Mouse (Mus musculus) C2C12 (cell line): ENCODE measurements around the gene Rccd1. TPM values are rescaled to one million over a fixed set of nuclear protein-coding genes. Genes with fewer than 3 reads are reported as not detected.

Experiments used
- H3K27me3 ChIP-seq: one replicate; pipeline ENCODE4 v1.6.1; 2011; ENCODE audit not compliant: control insufficient read depth, insufficient read depth, insufficient read length
- H3K36me3 ChIP-seq: one replicate; pipeline ENCODE4 v1.6.1; 2011; ENCODE audit not compliant: control insufficient read depth, insufficient read depth
- H3K4me3 ChIP-seq: one replicate; pipeline ENCODE4 v1.5.1; 2011; ENCODE audit warnings: mild to moderate bottlenecking, control low read depth; ENCODE audit not compliant: poor library complexity, insufficient read depth, severe bottlenecking
- H3K79me2 ChIP-seq: one replicate; pipeline ENCODE4 v1.6.1; 2011; ENCODE audit not compliant: control insufficient read depth, insufficient read depth
- H3K79me3 ChIP-seq: one replicate; pipeline ENCODE4 v1.6.1; 2011; ENCODE audit warnings: low read depth, control low read depth
- H3ac ChIP-seq: one replicate; pipeline ENCODE3; 2011; ENCODE audit warnings: low read depth; ENCODE audit not compliant: control insufficient read depth, insufficient read length
- CEBPB ChIP-seq: IDR thresholded peaks from one replicate; pipeline ENCODE4 v1.6.1; 2011; ENCODE audit warnings: low read depth, mild to moderate bottlenecking, control low read depth, moderate library complexity
- CTCF ChIP-seq: IDR thresholded peaks from one replicate; pipeline ENCODE4 v1.5.1; 2011; ENCODE audit not compliant: control insufficient read depth, insufficient read depth, insufficient read length
- FOSL1 ChIP-seq: IDR thresholded peaks from one replicate; pipeline ENCODE4 v1.8.0; 2011; ENCODE audit warnings: mild to moderate bottlenecking, low read length; ENCODE audit not compliant: poor library complexity, insufficient read depth, severe bottlenecking
- MAX ChIP-seq: IDR thresholded peaks from one replicate; pipeline ENCODE4 v1.6.1; 2011; ENCODE audit warnings: mild to moderate bottlenecking, control low read depth
- MYOD1 ChIP-seq: IDR thresholded peaks from one replicate; pipeline ENCODE4 v1.6.1; 2011; ENCODE audit warnings: low read depth; ENCODE audit not compliant: control insufficient read depth, insufficient read length
- MYOG ChIP-seq: IDR thresholded peaks from one replicate; pipeline ENCODE4 v1.6.1; 2011; ENCODE audit not compliant: control insufficient read depth, insufficient read length; ENCODE audit errors: extremely low read depth
- USF1 ChIP-seq: IDR thresholded peaks from one replicate; pipeline ENCODE4 v1.6.1; 2011; ENCODE audit warnings: low read depth, mild to moderate bottlenecking, control low read depth, moderate library complexity
- polyA plus RNA-seq: library from polyadenylated mRNA; unstranded; fragments of >200 nt; fragmentation: generic; extraction: Trizol; gene quantifications from one replicate; pipeline ENCODE4 v1.2.1, GENCODE M21; 2012; ENCODE audit warnings: missing spikeins

Rccd1 gene
- polyA plus RNA-seq, 1 experiment, result 7.0 TPM

- H3K36me3 ChIP-seq, result peaks cover 94% of the 10 kb centered on the region
- H3K27me3 ChIP-seq, result no peaks in the 10 kb centered on the region
- TF ChIP-seq MYOG (no peak), FOSL1 (no peak), CEBPB (no peak), MAX (no peak), CTCF (no peak), MYOD1 (no peak)
- H3K79me3 ChIP-seq, result peaks cover 6% of the 10 kb centered on the region
- no peak overlapping the region for H3K4me3 ChIP-seq
- H3ac ChIP-seq, result no peak overlapping the region
- peaks cover 8% of the 10 kb centered on the region for H3K79me2 ChIP-seq
These were observed 16.5 kb downstream of the Rccd1 start for GRCm38 (mm10) chr7:80307766-80308165.

DNA sequence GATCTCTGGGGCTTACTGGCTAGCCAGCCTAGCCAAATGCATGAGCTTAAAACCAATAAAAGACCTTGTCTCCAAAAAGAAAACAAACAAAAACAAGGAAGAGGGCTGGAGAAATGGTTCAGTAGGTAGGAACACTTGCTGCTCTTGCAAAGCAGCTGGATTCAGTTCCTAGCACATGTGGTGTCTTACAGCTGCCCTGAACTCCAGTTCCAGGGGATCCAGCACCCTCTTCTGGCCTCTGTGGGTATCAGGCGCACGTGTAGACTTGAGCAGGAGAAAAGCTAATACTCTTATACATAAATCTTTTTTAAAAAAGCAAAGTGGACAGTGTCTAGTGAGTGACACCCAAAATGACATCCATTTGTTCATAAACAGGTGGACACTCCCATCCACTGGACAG lies 22.7 kb downstream of the Rccd1 start:
- Histone ChIP-seq H3K36me3 (peaks cover 62% of the 10 kb centered on the region), H3ac (no peak overlapping the region), H3K4me3 (no peak overlapping the region), H3K79me3 (peaks cover 39% of the 10 kb centered on the region), H3K79me2 (peaks cover 71% of the 10 kb centered on the region), H3K27me3 (no peaks in the 10 kb centered on the region)
- no peak for TF ChIP-seq USF1
- no peak for TF ChIP-seq CEBPB

DNA sequence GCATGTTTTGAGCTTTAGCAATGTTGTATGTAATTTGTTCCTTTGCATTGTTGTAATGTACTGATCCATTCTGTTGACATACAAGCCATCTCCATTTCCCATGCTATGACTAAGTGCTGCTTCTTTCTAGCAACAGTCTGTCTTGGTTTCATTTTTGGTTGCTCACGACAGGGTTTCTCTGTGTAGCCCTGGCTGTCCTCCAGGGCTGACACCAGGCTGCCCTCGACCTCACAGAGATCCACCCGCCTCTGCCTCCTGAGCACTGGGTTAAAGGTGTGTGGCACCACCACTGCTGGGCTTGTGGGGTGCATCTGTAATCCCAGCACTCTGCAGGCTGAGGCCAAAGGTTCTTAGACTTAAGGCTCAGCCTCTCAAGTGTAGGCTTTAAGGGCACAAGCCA lies 24.7 kb downstream of the Rccd1 start:
- no peak overlapping the region for H3ac ChIP-seq
- TF ChIP-seq FOSL1, result no peak
- no peak for TF ChIP-seq CEBPB
- no peak for TF ChIP-seq MYOD1
- TF ChIP-seq MAX, result no peak
- TF ChIP-seq CTCF, result no peak
- TF ChIP-seq USF1, result no peak
- no peak for TF ChIP-seq MYOG
- peaks cover 90% of the 10 kb centered on the region for H3K79me2 ChIP-seq
- H3K36me3 ChIP-seq, result peaks cover 43% of the 10 kb centered on the region
- H3K79me3 ChIP-seq, result peaks cover 56% of the 10 kb centered on the region
- H3K27me3 ChIP-seq, result no peaks in the 10 kb centered on the region
- no peak overlapping the region for H3K4me3 ChIP-seq

- Histone ChIP-seq H3K79me2 (peaks cover 95% of the 10 kb centered on the region), H3K79me3 (peaks cover 54% of the 10 kb centered on the region), H3K27me3 (no peaks in the 10 kb centered on the region), H3K4me3 (no peak overlapping the region), H3K36me3 (peaks cover 35% of the 10 kb centered on the region), H3ac (no peak overlapping the region)
- TF ChIP-seq FOSL1 (peak; percentile 64), MYOD1 (no peak), MAX (no peak), USF1 (no peak), MYOG (no peak), CTCF (no peak), CEBPB (no peak)
These were observed 25.5 kb downstream of the Rccd1 start for GRCm38 (mm10) chr7:80298754-80299153.

GRCm38 (mm10) chr7:80297041-80297440 lies 27.2 kb downstream of the Rccd1 start:
- Histone ChIP-seq H3K79me3 (peaks cover 48% of the 10 kb centered on the region), H3K79me2 (peaks cover 79% of the 10 kb centered on the region), H3K36me3 (peaks cover 21% of the 10 kb centered on the region), H3K4me3 (no peak overlapping the region), H3K27me3 (no peaks in the 10 kb centered on the region), H3ac (no peak overlapping the region)
- TF ChIP-seq USF1, result no peak
- no peak for TF ChIP-seq CEBPB
- TF ChIP-seq MYOD1, result no peak
- no peak for TF ChIP-seq MYOG
- TF ChIP-seq MAX, result no peak
- no peak for TF ChIP-seq CTCF
- TF ChIP-seq FOSL1, result no peak

GRCm38 (mm10) chr7:80296462-80296861 lies 27.8 kb downstream of the Rccd1 start:
- no peak overlapping the region for H3K4me3 ChIP-seq
- H3K36me3 ChIP-seq, result peaks cover 16% of the 10 kb centered on the region
- no peaks in the 10 kb centered on the region for H3K27me3 ChIP-seq
- TF ChIP-seq CTCF (no peak), CEBPB (no peak), FOSL1 (no peak), MAX (no peak), MYOG (no peak), MYOD1 (no peak), USF1 (no peak)
- no peak overlapping the region for H3ac ChIP-seq
- peaks cover 48% of the 10 kb centered on the region for H3K79me3 ChIP-seq
- H3K79me2 ChIP-seq, result peaks cover 73% of the 10 kb centered on the region
